Mouse (Mus musculus) liver, postnatal 0 days (tissue): ENCODE results near the gene Gapt.

ENCODE experiments used
- CTCF ChIP-seq: sonication (generic); IDR thresholded peaks from 2 replicates; pipeline ENCODE4 v1.5.1; 2016; ENCODE audit warnings: antibody characterized with exemption, low read depth
- EP300 ChIP-seq: IDR thresholded peaks from 2 replicates; pipeline ENCODE4 v1.6.1; 2016; ENCODE audit warnings: antibody characterized with exemption, low read depth, mild to moderate bottlenecking

GRCm38 (mm10) chr13:110367961-110368555 is 11.1 kb upstream of the Gapt start:
- TF ChIP-seq CTCF (no peak), EP300 (no peak)
